Mouse (Mus musculus) inflammation-experienced regulatory T-cells, adult 6 months (primary cell): ENCODE measurements around the gene Gm609. TPM values are rescaled to one million over a fixed set of nuclear protein-coding genes. Genes with fewer than 3 reads are reported as not detected.
"Not testable (repeated sequence)": the region's sequence is repeated elsewhere in the genome, so short reads cannot be mapped to it uniquely, and the experiment has no call there.

Experiments used
- ATAC-seq: one replicate; pipeline ENCODE4 v1.8.0; 2017
- polyA plus RNA-seq, 3 experiments: library from polyadenylated mRNA; unstranded; fragments of 100-300 nt; shearing (Covaris generic); gene quantifications; one replicate each; pipeline ENCODE4 v1.2.1; 2017

Gene Gm609
- polyA plus RNA-seq: not detected

DNA sequence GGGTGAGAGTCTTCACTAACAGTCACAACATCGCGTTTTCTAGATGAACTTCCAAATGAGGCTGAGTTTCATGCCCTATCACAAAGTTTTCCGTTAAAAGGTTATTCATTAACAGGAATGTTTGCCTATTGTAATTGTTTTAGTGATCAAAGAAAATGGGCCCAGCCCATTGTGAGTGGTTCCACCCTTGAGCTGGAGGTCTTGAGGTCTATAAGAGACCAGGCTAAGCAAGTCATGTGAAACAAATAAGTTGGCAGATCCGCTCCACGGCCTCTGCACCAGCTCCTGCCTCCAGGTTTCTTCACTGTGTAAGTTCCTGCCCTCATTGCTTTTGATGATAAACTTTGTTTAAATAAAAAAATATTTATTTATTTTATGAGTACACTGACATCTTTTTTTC, at the start of gene Gm609:
TSS of gene Gm609 (minus strand) at position 43 of the 400 bp plus-strand sequence.
- ATAC-seq: no peak

- no peak for ATAC-seq
These were observed 49.3 kb upstream of the Gm609 start for GRCm38 (mm10) chr16:45542108-45542507.

DNA sequence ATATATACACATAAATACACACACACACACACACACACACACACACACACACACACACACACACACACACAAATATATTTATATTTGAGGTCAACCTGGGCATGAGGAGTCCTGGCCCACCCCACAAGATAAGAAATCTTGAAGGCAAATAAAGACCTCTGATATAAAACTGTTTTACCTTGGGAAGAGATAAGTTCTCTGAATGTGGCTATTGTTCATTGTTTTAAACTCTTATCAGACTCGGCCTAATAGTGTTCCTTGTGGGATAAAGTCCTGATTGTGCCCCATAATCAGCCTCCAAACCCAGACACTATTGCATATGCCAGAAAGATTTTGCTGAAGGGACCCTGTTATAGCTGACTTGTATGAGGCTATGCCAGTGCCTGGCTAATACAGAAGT, 45.6 kb upstream of the Gm609 start:
- ATAC-seq: not testable (repeated sequence)

DNA sequence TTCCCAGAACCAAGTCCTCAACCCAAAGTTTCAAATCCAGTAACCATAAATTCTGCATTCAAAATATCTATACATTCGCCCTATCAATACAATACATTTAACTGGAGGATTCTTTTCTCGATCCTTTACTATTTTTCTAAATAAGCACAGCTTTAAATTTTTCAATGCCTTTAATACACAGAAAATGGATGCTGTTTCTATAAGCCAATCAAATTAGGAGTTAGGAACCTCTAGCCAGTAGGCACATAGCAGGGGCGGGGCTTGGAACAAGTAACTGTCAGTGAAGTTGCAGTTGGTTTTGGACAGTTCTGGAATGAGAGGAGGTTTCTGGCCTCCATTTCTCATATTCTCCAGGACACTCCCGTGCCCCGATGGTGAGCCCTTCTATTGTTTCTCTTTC, 42.2 kb upstream of the Gm609 start, which contains the start of gene Slc9c1:
TSS of gene Slc9c1 (plus strand) at position 301 of the 400 bp plus-strand sequence.
- ATAC-seq: no peak

- ATAC-seq: no peak
These were observed 39.2 kb upstream of the Gm609 start, which contains the start of gene Gm17783 for GRCm38 (mm10) chr16:45531950-45532349. Gene Gm17783, minus strand, starts transcription at chr16:45532050.

DNA sequence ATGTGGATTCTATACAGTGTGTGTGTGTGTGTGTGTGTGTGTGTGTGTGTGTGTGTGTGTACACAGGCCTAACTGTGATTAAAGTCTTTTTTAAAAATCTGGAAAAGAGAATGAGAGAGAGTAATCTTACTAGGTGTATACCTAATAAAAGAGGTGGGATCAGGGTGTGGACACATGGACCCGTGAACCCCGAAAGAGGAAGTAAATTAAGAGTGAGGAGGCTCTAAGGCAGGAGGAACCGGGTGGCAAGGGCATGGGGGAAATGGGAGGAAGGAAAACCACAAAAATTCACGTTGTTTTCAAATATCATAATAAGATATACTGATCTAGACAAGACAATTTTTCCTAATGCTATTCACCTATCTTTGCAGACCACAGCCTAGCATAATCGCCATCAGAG, 32.8 kb upstream of the Gm609 start:
- ATAC-seq: no peak

- no peak for ATAC-seq
These were observed 2.6 kb upstream of the Gm609 start for GRCm38 (mm10) chr16:45495326-45495725.

- no peak for ATAC-seq
These were observed 15.8 kb downstream of the Gm609 start for GRCm38 (mm10) chr16:45476991-45477390.

GRCm38 (mm10) chr16:45471836-45472235, 20.9 kb downstream of the Gm609 start:
- not testable (repeated sequence) for ATAC-seq

DNA sequence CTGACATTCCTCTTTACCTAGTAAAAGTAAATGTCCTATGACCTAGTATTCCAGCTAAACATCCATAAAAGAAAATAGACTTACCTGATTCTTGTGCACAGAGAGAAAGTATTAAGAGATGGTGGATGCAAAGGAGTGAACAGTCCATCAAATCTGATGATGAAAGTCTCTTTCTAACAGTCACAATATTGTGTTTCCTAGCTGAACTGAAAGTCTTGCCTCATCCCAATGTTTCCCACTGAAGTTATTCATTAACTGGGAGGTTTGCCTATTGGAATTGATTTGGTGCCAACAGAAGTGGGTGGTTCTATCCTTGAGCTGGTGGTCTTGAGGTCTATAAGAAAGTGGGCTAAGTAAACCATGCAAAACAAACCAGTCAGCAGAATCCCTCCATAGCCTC, 38.0 kb downstream of the Gm609 start:
- no peak for ATAC-seq

DNA sequence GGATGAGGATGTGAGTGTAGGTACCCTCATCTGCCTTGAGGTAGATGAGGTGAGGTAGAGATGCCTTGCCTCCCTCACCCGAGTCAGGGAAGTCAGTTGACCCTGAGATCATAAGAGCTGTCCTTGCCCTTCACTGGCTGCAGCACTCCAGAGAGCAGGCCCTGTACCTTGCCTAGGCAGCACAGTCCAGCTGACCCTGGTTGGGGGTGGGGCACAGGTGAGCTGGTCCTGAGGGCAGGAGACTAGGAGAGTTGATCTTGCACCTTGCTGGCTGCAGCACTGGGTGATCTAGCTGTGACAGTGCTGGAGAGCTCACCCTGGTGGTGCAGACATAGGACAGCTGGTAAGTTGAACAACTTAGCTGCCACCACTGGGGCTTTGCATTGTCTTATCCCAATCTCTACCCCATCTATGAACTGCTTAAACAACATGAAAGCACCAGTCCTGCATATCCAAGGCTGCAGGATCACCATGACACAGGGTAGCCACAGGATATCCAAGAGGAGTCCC, 55.5 kb downstream of the Gm609 start:
- no peak for ATAC-seq

GRCm38 (mm10) chr16:45435591-45435990, 57.2 kb downstream of the Gm609 start:
- no peak for ATAC-seq

DNA sequence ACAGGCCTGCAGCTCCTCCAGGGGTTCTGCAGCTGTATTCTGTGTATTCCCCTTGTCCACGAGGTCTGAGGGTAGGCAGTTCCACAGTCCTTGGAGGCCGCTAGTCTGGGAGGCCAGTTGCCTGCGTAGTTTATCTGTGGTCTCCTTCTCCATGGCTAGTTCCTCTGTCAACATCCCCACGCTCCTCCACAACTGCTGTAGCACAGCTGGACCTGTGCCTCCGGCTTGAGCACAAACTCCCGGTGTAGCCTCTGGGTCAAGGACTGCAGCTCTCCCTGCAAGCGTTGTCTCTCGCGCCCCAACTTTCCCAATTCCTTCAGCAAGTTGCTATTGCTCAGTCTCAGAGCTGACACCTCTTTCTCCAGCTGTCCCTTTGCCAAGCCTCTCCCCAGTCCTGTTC, 65.1 kb downstream of the Gm609 start:
- no peak for ATAC-seq

DNA sequence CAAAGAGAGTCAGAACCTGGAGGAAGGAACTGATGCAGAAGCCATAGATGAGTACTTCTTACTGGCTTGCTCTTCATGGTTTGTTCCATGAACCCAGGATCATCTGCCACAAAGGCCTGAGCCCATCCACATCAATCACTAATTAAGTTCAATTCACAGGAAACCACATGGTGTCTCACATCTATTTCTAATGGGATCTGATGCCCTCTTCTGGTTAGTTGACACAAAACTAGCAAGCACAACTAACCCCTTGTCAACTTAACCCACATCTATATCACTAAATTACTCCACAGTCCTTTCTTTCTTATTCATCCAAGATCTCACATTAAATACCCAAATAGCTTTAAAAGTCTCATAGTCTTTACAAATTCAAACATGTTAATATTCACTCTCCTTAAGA, 79.3 kb downstream of the Gm609 start:
- ATAC-seq: peak; percentile 58

GRCm38 (mm10) chr16:45409064-45409446, 83.7 kb downstream of the Gm609 start:
- peak; percentile 11 for ATAC-seq

- peak; percentile 84 for ATAC-seq
These were observed 84.2 kb downstream of the Gm609 start, which contains the start of gene Cd200 for GRCm38 (mm10) chr16:45408425-45409063. Gene Cd200, minus strand, starts transcription at chr16:45409053.

GRCm38 (mm10) chr16:45407645-45408400, 84.9 kb downstream of the Gm609 start:
- ATAC-seq: peak; percentile 2

DNA sequence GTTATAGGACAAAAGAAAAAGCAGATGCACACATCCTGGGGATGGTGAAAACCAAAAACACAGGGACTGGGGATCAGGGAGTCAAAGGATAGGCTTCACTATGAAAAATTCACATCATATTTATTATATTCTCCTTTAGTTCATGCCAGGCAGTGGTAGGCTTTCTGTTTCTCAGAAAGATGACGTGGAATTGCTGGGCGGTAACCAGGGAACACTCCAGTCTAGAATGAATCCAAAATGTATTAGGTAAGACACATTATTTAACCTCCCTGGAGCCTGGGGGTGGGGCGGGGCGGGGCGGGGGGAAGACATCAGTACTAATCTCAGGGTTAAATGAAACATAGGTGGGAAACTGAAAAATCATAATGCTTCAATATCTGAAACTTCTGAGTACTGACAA, 85.7 kb downstream of the Gm609 start:
- no peak for ATAC-seq

- ATAC-seq: no peak
These were observed 89.8 kb downstream of the Gm609 start for GRCm38 (mm10) chr16:45402951-45403350.

DNA sequence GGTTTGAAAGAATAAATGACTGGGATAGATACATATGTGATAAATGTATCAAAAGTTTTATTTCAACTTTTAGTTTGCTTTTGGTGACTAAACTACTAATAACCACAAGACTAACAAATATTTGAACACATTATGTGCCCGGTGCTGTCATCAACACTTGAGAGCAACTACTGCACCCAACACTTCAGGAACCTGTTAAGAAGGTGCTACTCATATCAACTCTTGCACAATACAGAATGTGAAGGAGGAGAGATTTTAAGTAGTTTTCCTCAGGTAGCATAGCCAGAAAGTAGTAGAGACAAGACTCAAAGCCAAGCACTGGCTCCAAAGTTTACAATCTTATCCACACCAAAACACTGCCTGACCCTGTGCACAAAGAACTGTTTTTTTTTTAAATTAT, 90.7 kb downstream of the Gm609 start:
- no peak for ATAC-seq

DNA sequence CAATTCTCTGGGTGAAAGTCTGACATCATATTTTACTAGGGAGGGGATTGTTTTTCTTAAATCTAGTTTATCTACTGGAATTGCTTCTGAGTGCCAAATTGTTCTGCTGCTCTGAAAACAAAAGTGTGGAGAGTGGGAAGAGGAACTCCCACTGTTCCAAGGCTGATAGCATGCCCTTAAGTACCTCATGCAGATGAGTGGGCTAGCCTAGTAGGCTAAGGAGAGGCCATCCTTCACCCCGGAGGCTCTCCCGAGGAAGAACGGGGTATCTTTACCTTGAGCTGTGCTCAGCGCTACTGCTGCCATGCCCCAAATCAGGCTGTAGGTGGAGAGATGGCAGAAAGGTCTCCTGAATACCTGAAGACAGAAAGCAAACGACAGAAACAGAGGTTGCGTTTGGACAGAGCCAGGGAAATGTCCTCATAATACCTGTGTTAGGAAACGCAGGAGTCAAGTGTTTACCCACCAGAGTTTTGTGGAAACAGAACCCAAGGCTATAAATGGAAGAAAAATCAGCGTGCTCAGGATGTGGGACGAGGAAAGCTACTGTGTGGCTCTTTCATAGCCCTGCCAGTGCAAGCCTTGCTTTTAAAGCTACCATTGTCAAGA, 92.7 kb downstream of the Gm609 start:
- peak; percentile 27 for ATAC-seq

- no peak for ATAC-seq
These were observed 93.4 kb downstream of the Gm609 start for GRCm38 (mm10) chr16:45399411-45399810.

- ATAC-seq: no peak
These were observed 95.3 kb downstream of the Gm609 start for GRCm38 (mm10) chr16:45397440-45397839.
